Mouse (Mus musculus): ENCODE measurements around the gene Stard3. TPM values are rescaled to one million over a fixed set of nuclear protein-coding genes. Genes with fewer than 3 reads are reported as not detected.

Stard3 gene
- polyA plus RNA-seq, 1 experiment, result 25.8 TPM

DNA sequence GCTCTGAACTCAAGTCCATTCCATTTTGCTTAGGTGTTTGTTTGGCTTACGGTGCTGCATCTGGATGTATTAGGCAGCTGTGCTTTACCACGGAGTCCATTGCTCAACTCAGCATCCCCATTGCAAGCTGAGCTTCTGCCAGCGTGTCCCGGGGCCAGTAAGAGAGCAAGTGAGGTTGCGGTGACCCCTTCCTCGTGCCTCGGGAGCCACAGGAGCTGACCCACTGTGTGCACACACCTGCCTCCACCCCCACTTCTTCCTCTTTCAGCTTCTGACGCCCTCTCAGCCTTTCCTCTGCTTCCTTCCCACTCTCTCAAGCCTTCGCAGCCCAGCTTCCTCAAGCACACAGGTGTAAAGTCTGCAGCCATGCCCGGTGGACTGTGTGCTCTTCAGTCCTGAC is 8.1 kb downstream of the Stard3 start:
- peaks cover 9% of the 10 kb centered on the region for H3K79me2 ChIP-seq (ENCODE audit: control insufficient read depth, insufficient read depth)
- H3K27me3 ChIP-seq (ENCODE audit: control insufficient read depth, insufficient read depth, insufficient read length), result no peaks in the 10 kb centered on the region
- H3K4me3 ChIP-seq, result no peak overlapping the region
- H3ac ChIP-seq (ENCODE audit: control insufficient read depth, insufficient read length), result no peak overlapping the region
- H3K36me3 ChIP-seq (ENCODE audit: control insufficient read depth, insufficient read depth), result no peaks in the 10 kb centered on the region
- no peak for TF ChIP-seq TCF12 (IDR thresholded peaks at IDR 0.05; ENCODE audit: insufficient read depth, poor library complexity, severe bottlenecking)
- TF ChIP-seq USF1 (IDR thresholded peaks at IDR 0.05; ENCODE audit: low read depth), result no peak
- no peak for TF ChIP-seq MYOD1 (IDR thresholded peaks at IDR 0.05; ENCODE audit: control insufficient read depth in 1 of 3, insufficient read length in 2 of 3, low read depth in 2 of 3)
- TF ChIP-seq POLR2AphosphoS2 (IDR thresholded peaks at IDR 0.05; ENCODE audit: insufficient read length, low read depth), result no peak
- TF ChIP-seq SRF (IDR thresholded peaks at IDR 0.05; ENCODE audit: control insufficient read depth, insufficient read length, low read depth), result no peak
- TF ChIP-seq TCF3 (IDR thresholded peaks at IDR 0.05; ENCODE audit: insufficient read length, low read depth), result no peak
- no peak for TF ChIP-seq E2F4 (IDR thresholded peaks at IDR 0.05; ENCODE audit: insufficient read depth)
- no peak for TF ChIP-seq MAX (IDR thresholded peaks at IDR 0.05; ENCODE audit: low read depth)
- no peak for TF ChIP-seq POLR2A (IDR thresholded peaks at IDR 0.05; ENCODE audit: insufficient read length, low read depth)
- no peak for TF ChIP-seq CEBPB (IDR thresholded peaks at IDR 0.05; ENCODE audit: insufficient read depth, poor library complexity, severe bottlenecking)
- no peak for TF ChIP-seq MYOG (IDR thresholded peaks at IDR 0.05; ENCODE audit: control insufficient read depth in 1 of 3, insufficient read depth in 1 of 3, insufficient read length in 2 of 3, low read depth in 2 of 3)
- TF ChIP-seq REST (IDR thresholded peaks at IDR 0.05; ENCODE audit: insufficient read depth, insufficient read length), result no peak
- no peak overlapping the region for H3K4me2 ChIP-seq (ENCODE audit: low read depth)

DNA sequence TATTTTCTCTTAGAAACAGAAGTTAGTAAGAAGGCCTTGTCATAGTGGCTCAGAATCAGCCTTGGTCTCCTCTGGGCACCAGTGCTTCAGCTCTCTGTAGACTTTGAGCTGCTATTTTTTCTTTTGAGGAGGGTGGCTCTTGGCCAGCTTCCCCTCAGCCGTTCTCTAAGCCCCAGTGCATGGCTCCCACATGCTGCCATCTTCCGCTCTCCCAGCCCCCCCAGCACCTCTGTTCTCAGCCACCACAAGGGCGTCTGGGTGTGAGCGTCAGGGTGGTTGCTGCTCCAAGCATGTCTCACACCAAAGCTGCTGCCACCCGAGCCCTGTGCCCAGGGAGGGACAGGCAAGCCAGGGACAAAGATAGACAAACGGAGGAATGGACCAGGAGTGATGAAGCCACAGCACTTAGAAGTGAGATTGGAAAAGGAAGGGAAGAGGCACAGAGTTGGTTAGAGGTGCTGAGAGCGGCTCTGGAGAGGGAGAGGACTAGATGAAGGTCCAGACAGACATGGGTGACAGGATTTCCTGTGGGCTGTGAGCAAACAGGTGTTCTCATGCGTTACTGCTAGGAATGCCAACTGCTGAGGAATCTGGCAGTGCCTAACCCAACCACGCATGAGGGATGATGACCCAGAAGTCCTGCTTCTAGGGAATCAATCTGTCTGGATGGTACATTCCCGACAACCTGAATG is 9.1 kb downstream of the Stard3 start:
- TF ChIP-seq E2F4 (IDR thresholded peaks at IDR 0.05; ENCODE audit: insufficient read depth) (no peak), MYOD1 (IDR thresholded peaks at IDR 0.05; ENCODE audit: control insufficient read depth in 1 of 3, insufficient read length in 2 of 3, low read depth in 2 of 3) (peak in 2 of 3 experiments; percentile 44 to 80), USF1 (IDR thresholded peaks at IDR 0.05; ENCODE audit: low read depth) (no peak), TCF12 (IDR thresholded peaks at IDR 0.05; ENCODE audit: insufficient read depth, poor library complexity, severe bottlenecking) (no peak), POLR2AphosphoS2 (IDR thresholded peaks at IDR 0.05; ENCODE audit: insufficient read length, low read depth) (no peak), TCF3 (IDR thresholded peaks at IDR 0.05; ENCODE audit: insufficient read length, low read depth) (no peak), MYOG (IDR thresholded peaks at IDR 0.05; ENCODE audit: control insufficient read depth in 1 of 3, insufficient read depth in 1 of 3, insufficient read length in 2 of 3, low read depth in 2 of 3) (peak in 1 of 3 experiments; percentile 33), REST (IDR thresholded peaks at IDR 0.05; ENCODE audit: insufficient read depth, insufficient read length) (no peak), POLR2A (IDR thresholded peaks at IDR 0.05; ENCODE audit: insufficient read length, low read depth) (no peak), MAX (IDR thresholded peaks at IDR 0.05; ENCODE audit: low read depth) (no peak), CEBPB (IDR thresholded peaks at IDR 0.05; ENCODE audit: insufficient read depth, poor library complexity, severe bottlenecking) (no peak), SRF (IDR thresholded peaks at IDR 0.05; ENCODE audit: control insufficient read depth, insufficient read length, low read depth) (no peak)
- Histone ChIP-seq H3K4me2 (ENCODE audit: low read depth) (no peak overlapping the region), H3ac (ENCODE audit: control insufficient read depth, insufficient read length) (no peak overlapping the region), H3K36me3 (ENCODE audit: control insufficient read depth, insufficient read depth) (no peaks in the 10 kb centered on the region), H3K27me3 (ENCODE audit: control insufficient read depth, insufficient read depth, insufficient read length) (no peaks in the 10 kb centered on the region), H3K79me2 (ENCODE audit: control insufficient read depth, insufficient read depth) (peaks cover 5% of the 10 kb centered on the region), H3K4me3 (no peak overlapping the region)

DNA sequence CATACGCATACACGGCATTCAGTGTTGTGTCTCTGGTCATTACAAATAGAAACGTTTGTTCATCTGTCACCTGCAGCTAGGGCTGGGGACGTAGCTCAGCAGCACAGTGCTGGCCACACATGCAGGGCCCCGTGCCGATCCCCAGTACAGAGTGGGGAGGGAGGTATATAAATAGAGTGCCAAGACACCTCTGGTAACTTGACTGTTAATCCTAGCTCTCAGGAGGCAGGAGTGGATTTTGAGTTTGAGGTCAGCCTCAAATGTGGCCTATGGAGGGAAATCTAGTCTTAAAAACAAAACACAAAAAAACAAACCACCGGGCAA is 9.7 kb downstream of the Stard3 start:
- TF ChIP-seq MYOD1 (IDR thresholded peaks at IDR 0.05; ENCODE audit: control insufficient read depth in 1 of 3, insufficient read length in 2 of 3, low read depth in 2 of 3), result no peak
- no peak for TF ChIP-seq E2F4 (IDR thresholded peaks at IDR 0.05; ENCODE audit: insufficient read depth)
- no peak for TF ChIP-seq USF1 (IDR thresholded peaks at IDR 0.05; ENCODE audit: low read depth)
- no peak for TF ChIP-seq MAX (IDR thresholded peaks at IDR 0.05; ENCODE audit: low read depth)
- no peak for TF ChIP-seq SRF (IDR thresholded peaks at IDR 0.05; ENCODE audit: control insufficient read depth, insufficient read length, low read depth)
- TF ChIP-seq TCF3 (IDR thresholded peaks at IDR 0.05; ENCODE audit: insufficient read length, low read depth), result no peak
- no peak for TF ChIP-seq REST (IDR thresholded peaks at IDR 0.05; ENCODE audit: insufficient read depth, insufficient read length)
- TF ChIP-seq POLR2AphosphoS2 (IDR thresholded peaks at IDR 0.05; ENCODE audit: insufficient read length, low read depth), result no peak
- no peak for TF ChIP-seq TCF12 (IDR thresholded peaks at IDR 0.05; ENCODE audit: insufficient read depth, poor library complexity, severe bottlenecking)
- peaks cover 2% of the 10 kb centered on the region for H3K79me2 ChIP-seq (ENCODE audit: control insufficient read depth, insufficient read depth)
- no peaks in the 10 kb centered on the region for H3K36me3 ChIP-seq (ENCODE audit: control insufficient read depth, insufficient read depth)
- no peak overlapping the region for H3ac ChIP-seq (ENCODE audit: control insufficient read depth, insufficient read length)
- H3K27me3 ChIP-seq (ENCODE audit: control insufficient read depth, insufficient read depth, insufficient read length), result no peaks in the 10 kb centered on the region
- H3K4me3 ChIP-seq, result no peak overlapping the region
- H3K4me2 ChIP-seq (ENCODE audit: low read depth), result no peak overlapping the region

DNA sequence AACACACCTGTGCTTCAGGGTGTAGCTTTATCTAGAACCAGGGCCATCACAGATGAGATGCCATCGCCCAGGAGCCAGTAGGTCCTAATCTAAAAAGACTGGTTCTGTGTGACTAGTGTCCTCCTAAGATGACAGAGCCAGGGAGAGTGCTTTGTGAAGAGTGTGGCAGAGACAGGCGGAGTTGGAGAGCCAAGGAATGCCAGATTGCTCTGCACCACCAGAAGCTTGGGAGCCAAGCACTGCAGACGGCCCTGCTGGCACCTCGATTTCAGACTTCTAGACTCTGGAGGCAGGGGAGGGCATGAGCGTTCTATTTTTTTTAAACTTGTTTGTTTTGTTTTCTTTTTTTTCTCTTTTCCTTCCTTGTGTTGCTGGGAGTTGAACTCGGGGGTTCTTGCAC is 11.2 kb downstream of the Stard3 start:
- H3K79me2 ChIP-seq (ENCODE audit: control insufficient read depth, insufficient read depth), result no peaks in the 10 kb centered on the region
- H3K36me3 ChIP-seq (ENCODE audit: control insufficient read depth, insufficient read depth), result peaks cover 4% of the 10 kb centered on the region
- no peak overlapping the region for H3K4me2 ChIP-seq (ENCODE audit: low read depth)
- no peak for TF ChIP-seq CEBPB (IDR thresholded peaks at IDR 0.05; ENCODE audit: insufficient read depth, poor library complexity, severe bottlenecking)
- no peak for TF ChIP-seq POLR2A (IDR thresholded peaks at IDR 0.05; ENCODE audit: insufficient read length, low read depth)
- TF ChIP-seq SRF (IDR thresholded peaks at IDR 0.05; ENCODE audit: control insufficient read depth, insufficient read length, low read depth), result no peak
- no peak for TF ChIP-seq USF1 (IDR thresholded peaks at IDR 0.05; ENCODE audit: low read depth)
- no peak for TF ChIP-seq POLR2AphosphoS2 (IDR thresholded peaks at IDR 0.05; ENCODE audit: insufficient read length, low read depth)
- TF ChIP-seq REST (IDR thresholded peaks at IDR 0.05; ENCODE audit: insufficient read depth, insufficient read length), result no peak
- no peak for TF ChIP-seq MAX (IDR thresholded peaks at IDR 0.05; ENCODE audit: low read depth)
- no peak for TF ChIP-seq E2F4 (IDR thresholded peaks at IDR 0.05; ENCODE audit: insufficient read depth)
- TF ChIP-seq MYOG (IDR thresholded peaks at IDR 0.05; ENCODE audit: control insufficient read depth in 1 of 3, insufficient read depth in 1 of 3, insufficient read length in 2 of 3, low read depth in 2 of 3), result no peak
- no peak for TF ChIP-seq TCF12 (IDR thresholded peaks at IDR 0.05; ENCODE audit: insufficient read depth, poor library complexity, severe bottlenecking)
- no peak for TF ChIP-seq MYOD1 (IDR thresholded peaks at IDR 0.05; ENCODE audit: control insufficient read depth in 1 of 3, insufficient read length in 2 of 3, low read depth in 2 of 3)
- TF ChIP-seq TCF3 (IDR thresholded peaks at IDR 0.05; ENCODE audit: insufficient read length, low read depth), result no peak
- no peak overlapping the region for H3K4me3 ChIP-seq
- H3K27me3 ChIP-seq (ENCODE audit: control insufficient read depth, insufficient read depth, insufficient read length), result no peaks in the 10 kb centered on the region
- H3ac ChIP-seq (ENCODE audit: control insufficient read depth, insufficient read length), result no peak overlapping the region
